Mouse (Mus musculus): ENCODE data around the gene Fam160a1. TPM values are rescaled to one million over a fixed set of nuclear protein-coding genes. Genes with fewer than 3 reads are reported as not detected.

Fam160a1 gene
- 8.8 and 9.4 TPM in 2 replicates for polyA plus RNA-seq (2015; fragmentation: Nextera tagmentation; extraction: Ambion mirVana)

- H3K27me3 ChIP-seq, result no peaks in the 10 kb centered on the region
- no peak within 1 kb of the TSS for H3K27ac ChIP-seq (replicated peaks)
- no peaks in the 10 kb centered on the region for H3K36me3 ChIP-seq
- no peak within 1 kb of the TSS for H3K4me2 ChIP-seq (replicated peaks)
- no peaks in the 10 kb centered on the region for H3K9me3 ChIP-seq (replicated peaks)
- WGBS, result 75% methylated on average over 2 of the region's 2 CpGs
- no peaks in the 10 kb centered on the region for H3K4me1 ChIP-seq
- no peak within 1 kb of the TSS for H3K9ac ChIP-seq
- ATAC-seq (ENCODE audit: insufficient number of reproducible peaks, low FRiP score, low TSS enrichment, low read depth), result no peak
- no peak within 1 kb of the TSS for H3K4me3 ChIP-seq (replicated peaks)
Observed at GRCm38 (mm10) chr3:85817191-85817590, at the start of gene Fam160a1. Fam160a1 (minus strand) TSS chr3:85817291.

GRCm38 (mm10) chr3:85863996-85864395 lies 46.9 kb upstream of the Fam160a1 start:
- Histone ChIP-seq H3K9ac (no peak overlapping the region), H3K27me3 (no peaks in the 10 kb centered on the region), H3K9me3 (replicated peaks) (no peaks in the 10 kb centered on the region), H3K4me2 (replicated peaks) (no peak overlapping the region), H3K4me1 (no peaks in the 10 kb centered on the region), H3K36me3 (no peaks in the 10 kb centered on the region), H3K27ac (replicated peaks) (no peak overlapping the region), H3K4me3 (replicated peaks) (no peak overlapping the region)
- WGBS, result 34% methylated on average over 3 of the region's 3 CpGs
- ATAC-seq (ENCODE audit: insufficient number of reproducible peaks, low FRiP score, low TSS enrichment, low read depth), result no peak

- 84% methylated on average over 2 of the region's 2 CpGs for whole genome bisulfite sequencing
- H3K4me3 ChIP-seq (replicated peaks), result no peak overlapping the region
- no peaks in the 10 kb centered on the region for H3K9me3 ChIP-seq (replicated peaks)
- peaks cover 6% of the 10 kb centered on the region for H3K4me1 ChIP-seq
- no peaks in the 10 kb centered on the region for H3K27me3 ChIP-seq
- ATAC-seq (ENCODE audit: insufficient number of reproducible peaks, low FRiP score, low TSS enrichment, low read depth), result no peak
- H3K4me2 ChIP-seq (replicated peaks), result no peak overlapping the region
- H3K9ac ChIP-seq, result no peak overlapping the region
- no peak overlapping the region for H3K27ac ChIP-seq (replicated peaks)
- no peaks in the 10 kb centered on the region for H3K36me3 ChIP-seq
Observed at GRCm38 (mm10) chr3:85862886-85863285, 45.8 kb upstream of the Fam160a1 start.

GRCm38 (mm10) chr3:85860996-85861395 lies 43.9 kb upstream of the Fam160a1 start:
- H3K4me3 ChIP-seq (replicated peaks), result no peak overlapping the region
- H3K4me1 ChIP-seq, result peaks cover 6% of the 10 kb centered on the region
- no peak overlapping the region for H3K9ac ChIP-seq
- 77% methylated on average over 5 of the region's 5 CpGs for WGBS
- H3K4me2 ChIP-seq (replicated peaks), result no peak overlapping the region
- H3K36me3 ChIP-seq, result no peaks in the 10 kb centered on the region
- no peaks in the 10 kb centered on the region for H3K27me3 ChIP-seq
- ATAC-seq (ENCODE audit: insufficient number of reproducible peaks, low FRiP score, low TSS enrichment, low read depth), result no peak
- H3K27ac ChIP-seq (replicated peaks), result no peak overlapping the region
- no peaks in the 10 kb centered on the region for H3K9me3 ChIP-seq (replicated peaks)

GRCm38 (mm10) chr3:85859311-85859710 lies 42.2 kb upstream of the Fam160a1 start:
- no peaks in the 10 kb centered on the region for H3K27me3 ChIP-seq
- H3K4me2 ChIP-seq (replicated peaks), result no peak overlapping the region
- no peak overlapping the region for H3K9ac ChIP-seq
- WGBS, result 76% methylated on average over 6 of the region's 6 CpGs
- H3K9me3 ChIP-seq (replicated peaks), result no peaks in the 10 kb centered on the region
- H3K4me1 ChIP-seq, result peaks cover 6% of the 10 kb centered on the region
- H3K27ac ChIP-seq (replicated peaks), result no peak overlapping the region
- no peak overlapping the region for H3K4me3 ChIP-seq (replicated peaks)
- no peaks in the 10 kb centered on the region for H3K36me3 ChIP-seq
- ATAC-seq (ENCODE audit: insufficient number of reproducible peaks, low FRiP score, low TSS enrichment, low read depth), result no peak

GRCm38 (mm10) chr3:85858140-85859135 lies 41.3 kb upstream of the Fam160a1 start:
- H3K9me3 ChIP-seq (replicated peaks), result no peaks in the 10 kb centered on the region
- peak overlapping the region; percentile 58; the same call in 1 of the 2 replicates for H3K27ac ChIP-seq (replicated peaks)
- no peaks in the 10 kb centered on the region for H3K27me3 ChIP-seq
- no peaks in the 10 kb centered on the region for H3K36me3 ChIP-seq
- no peak for ATAC-seq (ENCODE audit: insufficient number of reproducible peaks, low FRiP score, low TSS enrichment, low read depth)
- 52% methylated on average over 11 of the region's 11 CpGs for WGBS
- no peak overlapping the region for H3K9ac ChIP-seq
- H3K4me1 ChIP-seq, result peaks cover 6% of the 10 kb centered on the region
- H3K4me3 ChIP-seq (replicated peaks), result no peak overlapping the region
- no peak overlapping the region for H3K4me2 ChIP-seq (replicated peaks)

GRCm38 (mm10) chr3:85857083-85857482 lies 40.0 kb upstream of the Fam160a1 start:
- WGBS, result 49% methylated on average over 4 of the region's 4 CpGs
- Histone ChIP-seq H3K9me3 (replicated peaks) (no peaks in the 10 kb centered on the region), H3K4me3 (replicated peaks) (no peak overlapping the region), H3K4me1 (peaks cover 6% of the 10 kb centered on the region), H3K36me3 (no peaks in the 10 kb centered on the region), H3K9ac (no peak overlapping the region), H3K27ac (replicated peaks) (no peak overlapping the region), H3K27me3 (no peaks in the 10 kb centered on the region), H3K4me2 (replicated peaks) (no peak overlapping the region)
- ATAC-seq (ENCODE audit: insufficient number of reproducible peaks, low FRiP score, low TSS enrichment, low read depth), result no peak

GRCm38 (mm10) chr3:85855947-85856346 lies 38.9 kb upstream of the Fam160a1 start:
- H3K4me2 ChIP-seq (replicated peaks), result no peak overlapping the region
- no peak overlapping the region for H3K4me3 ChIP-seq (replicated peaks)
- H3K9ac ChIP-seq, result no peak overlapping the region
- no peak overlapping the region for H3K27ac ChIP-seq (replicated peaks)
- H3K27me3 ChIP-seq, result no peaks in the 10 kb centered on the region
- H3K4me1 ChIP-seq, result peaks cover 6% of the 10 kb centered on the region
- no peaks in the 10 kb centered on the region for H3K36me3 ChIP-seq
- WGBS, result 75% methylated on average over 5 of the region's 5 CpGs
- no peak for ATAC-seq (ENCODE audit: insufficient number of reproducible peaks, low FRiP score, low TSS enrichment, low read depth)
- H3K9me3 ChIP-seq (replicated peaks), result no peaks in the 10 kb centered on the region

- no peaks in the 10 kb centered on the region for H3K36me3 ChIP-seq
- H3K27ac ChIP-seq (replicated peaks), result no peak overlapping the region
- H3K27me3 ChIP-seq, result no peaks in the 10 kb centered on the region
- no peak for ATAC-seq (ENCODE audit: insufficient number of reproducible peaks, low FRiP score, low TSS enrichment, low read depth)
- H3K9me3 ChIP-seq (replicated peaks), result no peaks in the 10 kb centered on the region
- WGBS, result 76% methylated on average over 3 of the region's 3 CpGs
- H3K4me2 ChIP-seq (replicated peaks), result no peak overlapping the region
- H3K4me3 ChIP-seq (replicated peaks), result no peak overlapping the region
- H3K4me1 ChIP-seq, result peaks cover 6% of the 10 kb centered on the region
- H3K9ac ChIP-seq, result no peak overlapping the region
Observed at GRCm38 (mm10) chr3:85855043-85855442, 38.0 kb upstream of the Fam160a1 start.

GRCm38 (mm10) chr3:85854143-85854542 lies 37.1 kb upstream of the Fam160a1 start:
- no peak overlapping the region for H3K27ac ChIP-seq (replicated peaks)
- H3K9me3 ChIP-seq (replicated peaks), result no peaks in the 10 kb centered on the region
- ATAC-seq (ENCODE audit: insufficient number of reproducible peaks, low FRiP score, low TSS enrichment, low read depth), result no peak
- WGBS, result 77% methylated on average over 6 of the region's 6 CpGs
- peaks cover 6% of the 10 kb centered on the region for H3K4me1 ChIP-seq
- no peaks in the 10 kb centered on the region for H3K27me3 ChIP-seq
- no peak overlapping the region for H3K4me3 ChIP-seq (replicated peaks)
- no peak overlapping the region for H3K9ac ChIP-seq
- H3K36me3 ChIP-seq, result no peaks in the 10 kb centered on the region
- H3K4me2 ChIP-seq (replicated peaks), result no peak overlapping the region

GRCm38 (mm10) chr3:85853715-85854114 lies 36.6 kb upstream of the Fam160a1 start:
- H3K4me1 ChIP-seq, result peaks cover 3% of the 10 kb centered on the region
- no peaks in the 10 kb centered on the region for H3K27me3 ChIP-seq
- H3K27ac ChIP-seq (replicated peaks), result no peak overlapping the region
- no peak overlapping the region for H3K4me2 ChIP-seq (replicated peaks)
- no peak overlapping the region for H3K9ac ChIP-seq
- no peaks in the 10 kb centered on the region for H3K36me3 ChIP-seq
- no peak for ATAC-seq (ENCODE audit: insufficient number of reproducible peaks, low FRiP score, low TSS enrichment, low read depth)
- H3K4me3 ChIP-seq (replicated peaks), result no peak overlapping the region
- WGBS, result 73% methylated on average over 4 of the region's 4 CpGs
- no peaks in the 10 kb centered on the region for H3K9me3 ChIP-seq (replicated peaks)
